Mouse (Mus musculus) olfactory bulb, adult 2 months (tissue): ENCODE results near the gene Armc6.

Source experiments
- CTCF ChIP-seq: fragments of 200-500 bp; IDR thresholded peaks from 2 replicates; pipeline ENCODE4 v1.5.1; 2012; ENCODE audit warnings: low read depth, mild to moderate bottlenecking, low read length, moderate library complexity; ENCODE audit not compliant: insufficient read depth
- POLR2A ChIP-seq: fragments of 200-500 bp; IDR thresholded peaks from 2 replicates; pipeline ENCODE4 v1.6.1; 2012; ENCODE audit warnings: mild to moderate bottlenecking, low read depth, low read length, moderate library complexity; ENCODE audit not compliant: insufficient read depth

- TF ChIP-seq CTCF = no peak
- no peak for TF ChIP-seq POLR2A
These were observed 43.9 kb upstream of the Armc6 start for GRCm38 (mm10) chr8:70278175-70278574.
